Mouse (Mus musculus) MEL (cell line): ENCODE measurements around the gene Fkbp6. TPM values are rescaled to one million over a fixed set of nuclear protein-coding genes. Genes with fewer than 3 reads are reported as not detected.

Source experiments
- DNase-seq: peaks from one replicate; pipeline ENCODE4 v3.0.0; 2011; ENCODE audit warnings: low read depth, low spot score
- H3K27ac ChIP-seq: 2 replicates; pipeline ENCODE4 v1.5.1; 2012; ENCODE audit warnings: low read depth, mild to moderate bottlenecking, control low read depth, low read length, moderate library complexity; ENCODE audit not compliant: control insufficient read depth
- H3K27me3 ChIP-seq, 2 experiments: fragments of 150-350 bp in 1 of 2; sonication (generic) in 1 of 2; 2 replicates each; pipeline ENCODE4 v1.6.1; 2012; ENCODE audit warnings: low read length in 2 of 2, mild to moderate bottlenecking in 2 of 2, improper control_type of control experiment in 1 of 2, moderate library complexity in 1 of 2; ENCODE audit not compliant: insufficient read depth in 2 of 2, control insufficient read depth in 1 of 2
- H3K36me3 ChIP-seq, 2 experiments: 2 replicates each; pipeline ENCODE4 v1.6.1; 2012 to 2014; ENCODE audit warnings: low read length in 2 of 2, improper control_type of control experiment in 1 of 2, inconsistent platforms in 1 of 2, mild to moderate bottlenecking in 1 of 2; ENCODE audit not compliant: insufficient read depth in 2 of 2, control insufficient read depth in 1 of 2
- H3K4me1 ChIP-seq, 2 experiments: fragments of 150-350 bp in 1 of 2; sonication (generic) in 1 of 2; 2 replicates each; pipeline ENCODE4 v1.6.1; 2012; ENCODE audit warnings: low read length in 2 of 2, improper control_type of control experiment in 1 of 2, mild to moderate bottlenecking in 1 of 2; ENCODE audit not compliant: insufficient read depth in 2 of 2, control insufficient read depth in 1 of 2
- H3K4me3 ChIP-seq, 2 experiments: fragments of 150-350 bp in 1 of 2; sonication (generic) in 1 of 2; 2 replicates each; pipeline ENCODE4 v1.5.1; 2012; ENCODE audit warnings: low read depth in 2 of 2, low read length in 2 of 2, mild to moderate bottlenecking in 2 of 2, moderate library complexity in 2 of 2, control low read depth in 1 of 2, improper control_type of control experiment in 1 of 2; ENCODE audit not compliant: control insufficient read depth in 1 of 2, insufficient read depth in 1 of 2
- H3K79me2 ChIP-seq: 2 replicates; pipeline ENCODE4 v1.6.1; 2012; ENCODE audit warnings: mild to moderate bottlenecking, low read length, moderate library complexity; ENCODE audit not compliant: control insufficient read depth, poor library complexity, insufficient read depth
- H3K9ac ChIP-seq: 2 replicates; pipeline ENCODE4 v1.6.1; 2012; ENCODE audit warnings: low read depth, mild to moderate bottlenecking, control low read depth, low read length, moderate library complexity; ENCODE audit not compliant: control insufficient read depth, poor library complexity, severe bottlenecking
- H3K9me3 ChIP-seq: fragments of 150-350 bp; sonication (generic); replicated peaks from 2 replicates; pipeline ENCODE4 v1.6.1; 2012; ENCODE audit warnings: mild to moderate bottlenecking, low read length, improper control_type of control experiment, moderate library complexity; ENCODE audit not compliant: insufficient read depth
- CHD1 ChIP-seq: IDR thresholded peaks from 2 replicates; pipeline ENCODE4 v1.6.1; 2012; ENCODE audit warnings: low read depth, mild to moderate bottlenecking, inconsistent platforms, low read length, improper control_type of control experiment
- CTCF ChIP-seq, 3 experiments: IDR thresholded peaks in 2 of 3; conservative IDR thresholded peaks in 1 of 3; 2 replicates each; pipeline ENCODE4 v1.5.1; 2011 to 2012; ENCODE audit warnings: low read length in 3 of 3, low read depth in 2 of 3, mild to moderate bottlenecking in 2 of 3, improper control_type of control experiment in 1 of 3, inconsistent platforms in 1 of 3, mixed read lengths in 1 of 3, moderate library complexity in 1 of 3; ENCODE audit not compliant: control insufficient read depth in 1 of 3, insufficient read depth in 1 of 3, poor library complexity in 1 of 3, severe bottlenecking in 1 of 3
- HCFC1 ChIP-seq: IDR thresholded peaks from 2 replicates; pipeline ENCODE4 v1.6.1; 2012; ENCODE audit warnings: low read depth, mild to moderate bottlenecking, inconsistent platforms, low read length, improper control_type of control experiment, moderate library complexity
- KAT2A ChIP-seq: conservative IDR thresholded peaks from 2 replicates; pipeline ENCODE4 v1.6.1; 2012; ENCODE audit warnings: low read depth, low read length, improper control_type of control experiment, inconsistent platforms
- MAFK ChIP-seq: IDR thresholded peaks from 2 replicates; pipeline ENCODE4 v1.6.1; 2011; ENCODE audit warnings: low read depth, mild to moderate bottlenecking, low read length, improper control_type of control experiment, borderline replicate concordance
- MAX ChIP-seq: IDR thresholded peaks from 2 replicates; pipeline ENCODE4 v1.6.1; 2011; ENCODE audit warnings: low read length, improper control_type of control experiment
- MYB ChIP-seq: IDR thresholded peaks from 2 replicates; pipeline ENCODE4 v1.6.1; 2011; ENCODE audit warnings: mild to moderate bottlenecking, low read depth, low read length, improper control_type of control experiment
- POLR2A ChIP-seq, 2 experiments: IDR thresholded peaks; 2 replicates each; pipeline ENCODE4 v1.6.1; 2011 to 2012; ENCODE audit warnings: low read length in 2 of 2, mild to moderate bottlenecking in 2 of 2, control low read depth in 1 of 2, improper control_type of control experiment in 1 of 2, low read depth in 1 of 2, moderate library complexity in 1 of 2; ENCODE audit not compliant: control insufficient read depth in 1 of 2, insufficient read depth in 1 of 2, poor library complexity in 1 of 2
- POLR2AphosphoS5 ChIP-seq: IDR thresholded peaks from 2 replicates; pipeline ENCODE4 v1.6.1; 2012; ENCODE audit warnings: low read depth, borderline replicate concordance, mild to moderate bottlenecking, inconsistent platforms, low read length, moderate library complexity, mixed read lengths
- RCOR1 ChIP-seq: IDR thresholded peaks from 2 replicates; pipeline ENCODE4 v1.6.1; 2012; ENCODE audit warnings: low read depth, mild to moderate bottlenecking, inconsistent platforms, low read length, improper control_type of control experiment
- SMC3 ChIP-seq: IDR thresholded peaks from 2 replicates; pipeline ENCODE4 v1.6.1; 2011; ENCODE audit warnings: low read depth, low read length, improper control_type of control experiment
- TAL1 ChIP-seq: IDR thresholded peaks from 2 replicates; pipeline ENCODE4 v1.6.1; 2012; ENCODE audit warnings: mild to moderate bottlenecking, inconsistent platforms, low read length, moderate library complexity, mixed read lengths
- UBTF ChIP-seq: IDR thresholded peaks from 2 replicates; pipeline ENCODE4 v1.6.1; 2012; ENCODE audit warnings: low read depth, mild to moderate bottlenecking, inconsistent platforms, low read length, improper control_type of control experiment, moderate library complexity, borderline replicate concordance; ENCODE audit not compliant: insufficient read depth
- USF2 ChIP-seq, 2 experiments: IDR thresholded peaks; 2 replicates each; pipeline ENCODE4 v1.6.1; 2011 to 2012; ENCODE audit warnings: improper control_type of control experiment in 2 of 2, low read length in 2 of 2, borderline replicate concordance in 1 of 2, inconsistent platforms in 1 of 2, low read depth in 1 of 2, mild to moderate bottlenecking in 1 of 2; ENCODE audit not compliant: insufficient read depth in 1 of 2
- polyA plus RNA-seq, 2 experiments: library from polyadenylated mRNA; stranded (reverse) in 1 of 2; unstranded in 1 of 2; fragments of >175 nt in 1 of 2; fragments of >200 nt in 1 of 2; gene quantifications; 2 replicates each; pipeline versions ENCODE4 v1.2.1 to v1.2.4; 2012; ENCODE audit warnings: low replicate concordance in 2 of 2, low read depth in 1 of 2; ENCODE audit not compliant: insufficient read length in 2 of 2, insufficient read depth in 1 of 2, missing spikeins in 1 of 2
- total RNA-seq: library from RNA; depleted of rRNA; stranded (reverse); fragments of 300-350 nt; gene quantifications from 2 replicates; pipeline ENCODE4 v1.2.3, GENCODE M21; 2012

The Fkbp6 gene
- total and polyA plus RNA-seq, 3 experiments: 0.10 to 0.19 TPM; not detected in 1

DNA sequence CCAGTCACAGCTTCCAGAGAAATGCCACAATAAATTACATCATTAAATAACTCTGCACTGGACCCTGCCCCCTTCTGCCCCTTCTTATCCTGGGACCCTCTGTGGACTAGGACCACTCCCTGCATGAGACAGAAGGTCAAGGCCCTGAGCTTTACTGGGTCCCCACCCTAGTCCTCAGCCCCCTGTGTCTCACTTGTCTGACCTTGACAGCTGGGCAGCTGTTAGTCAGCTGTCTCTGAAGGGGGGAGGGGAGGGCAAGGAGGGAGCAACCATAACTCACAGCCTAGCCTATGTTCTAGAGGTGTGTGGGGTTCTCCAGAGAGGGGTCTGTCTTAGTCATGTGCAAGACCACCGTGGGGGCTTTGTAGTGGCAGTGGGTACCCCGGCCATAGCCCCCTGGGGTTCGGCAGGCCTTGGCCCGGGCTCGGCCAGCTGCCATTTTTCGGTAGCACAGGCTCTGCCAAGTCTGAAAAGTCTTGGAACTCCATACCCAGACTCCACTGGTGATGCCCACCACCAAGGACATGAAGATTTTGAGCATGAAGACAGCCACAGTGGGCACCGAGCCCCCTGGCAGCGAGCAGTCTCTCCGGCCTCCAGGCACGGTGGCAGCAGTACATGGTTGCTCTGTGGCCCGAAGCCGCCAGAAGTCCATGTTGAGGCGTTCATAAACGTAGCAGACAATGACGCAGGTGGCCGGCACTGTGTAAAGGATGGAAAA, 100.7 kb downstream of the Fkbp6 start:
- no peaks in the 10 kb centered on the region for H3K27me3 ChIP-seq
- H3K36me3 ChIP-seq: peaks cover 0 to 7% of the 10 kb centered on the region in 2 experiments; a peak in 2 of 4 replicates
- TF ChIP-seq POLR2A (IDR thresholded peaks at IDR 0.05; ENCODE audit: control insufficient read depth in 1 of 2, insufficient read depth in 1 of 2, low read depth in 1 of 2, low read length in 2 of 2, poor library complexity in 1 of 2) (peak in 1 of 2 experiments; percentile 19; a peak in 1 of 4 replicates), KAT2A (no peak)
- H3K9me3 ChIP-seq: no peaks in the 10 kb centered on the region
- no peak overlapping the region for H3K9ac ChIP-seq
- H3K27ac ChIP-seq: no peak overlapping the region
- H3K4me1 ChIP-seq: peaks cover 0 to 11% of the 10 kb centered on the region in 2 experiments; a peak in 2 of 4 replicates
- H3K79me2 ChIP-seq: peaks cover 3% of the 10 kb centered on the region; the same call in 1 of the 2 replicates
- DNase-seq: no peak
- H3K4me3 ChIP-seq: no peak overlapping the region

DNA sequence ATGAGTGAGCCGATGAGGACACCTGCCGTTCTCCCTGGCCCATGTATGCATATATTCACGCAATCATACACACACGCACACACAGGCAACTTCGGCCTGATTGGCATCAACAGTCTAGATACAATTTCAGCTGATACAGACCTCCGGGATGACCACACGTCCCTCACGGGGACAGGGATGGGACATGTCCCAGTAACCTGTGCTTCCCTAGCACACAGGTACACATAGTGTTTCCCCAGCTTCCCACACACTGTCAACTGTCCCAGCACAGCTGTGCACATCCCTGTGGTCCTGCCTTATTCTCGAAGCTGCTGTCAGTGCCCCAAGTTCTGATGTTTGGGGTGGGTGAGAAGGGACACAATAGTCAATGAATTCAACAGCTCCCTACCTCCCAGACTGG, 102.5 kb downstream of the Fkbp6 start:
- Histone ChIP-seq H3K4me1 (peaks cover 0 to 11% of the 10 kb centered on the region in 2 experiments; a peak in 2 of 4 replicates), H3K9ac (no peak overlapping the region), H3K36me3 (peaks cover 0 to 12% of the 10 kb centered on the region in 2 experiments; a peak in 2 of 4 replicates), H3K9me3 (no peaks in the 10 kb centered on the region), H3K4me3 (no peak overlapping the region), H3K27me3 (no peaks in the 10 kb centered on the region), H3K27ac (no peak overlapping the region), H3K79me2 (peaks cover 3% of the 10 kb centered on the region; the same call in 1 of the 2 replicates)
- DNase-seq: no peak
- TF ChIP-seq MAFK: no peak
- peak; percentile 83; the same call in 1 of the 2 replicates for TF ChIP-seq POLR2AphosphoS5

DNA sequence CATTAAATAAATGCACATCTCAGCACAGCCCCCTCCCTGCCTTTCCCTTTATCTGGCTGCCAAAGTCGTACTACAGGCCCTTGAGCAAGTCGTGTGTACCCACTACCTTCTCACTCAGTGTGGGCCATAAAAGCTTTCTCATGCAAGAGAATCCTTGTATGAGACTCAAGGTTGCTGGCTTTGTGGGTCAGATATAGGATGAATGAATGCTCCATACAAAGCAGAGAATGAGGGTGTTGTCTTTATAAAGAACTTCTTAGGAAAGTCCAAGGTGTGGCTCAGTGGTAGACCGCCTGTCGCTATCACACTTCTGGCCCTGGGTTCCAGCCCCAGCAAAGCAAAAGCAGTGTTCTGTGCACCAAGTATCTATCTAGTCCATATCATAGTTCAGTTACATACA, 103.3 kb downstream of the Fkbp6 start:
- TF ChIP-seq MYB: no peak
- no peak for TF ChIP-seq UBTF
- no peak for TF ChIP-seq KAT2A
- TF ChIP-seq MAX: no peak
- no peak for TF ChIP-seq HCFC1
- no peak for TF ChIP-seq USF2 (IDR thresholded peaks at IDR 0.05; ENCODE audit: borderline replicate concordance in 1 of 2, insufficient read depth in 1 of 2, low read depth in 1 of 2, low read length in 2 of 2)
- no peak for TF ChIP-seq RCOR1
- no peak for TF ChIP-seq CTCF (IDR thresholded peaks at IDR 0.05 in 2 of 3, conservative IDR thresholded peaks at IDR 0.05 in 1 of 3; ENCODE audit: control insufficient read depth in 1 of 3, insufficient read depth in 1 of 3, low read depth in 2 of 3, low read length in 3 of 3, poor library complexity in 1 of 3, severe bottlenecking in 1 of 3)
- no peak for TF ChIP-seq POLR2A (IDR thresholded peaks at IDR 0.05; ENCODE audit: control insufficient read depth in 1 of 2, insufficient read depth in 1 of 2, low read depth in 1 of 2, low read length in 2 of 2, poor library complexity in 1 of 2)
- no peak for TF ChIP-seq CHD1
- TF ChIP-seq SMC3: no peak
- no peak for TF ChIP-seq TAL1
- TF ChIP-seq, all 39 proteins: peak for 0
- no peak overlapping the region for H3K4me3 ChIP-seq
- no peak overlapping the region for H3K9ac ChIP-seq
- H3K4me1 ChIP-seq: peaks cover 0 to 11% of the 10 kb centered on the region in 2 experiments; a peak in 2 of 4 replicates
- peaks cover 0 to 12% of the 10 kb centered on the region in 2 experiments; a peak in 2 of 4 replicates for H3K36me3 ChIP-seq
- no peaks in the 10 kb centered on the region for H3K9me3 ChIP-seq
- no peaks in the 10 kb centered on the region for H3K27me3 ChIP-seq
- H3K79me2 ChIP-seq: peaks cover 3% of the 10 kb centered on the region; the same call in 1 of the 2 replicates
- no peak for DNase-seq
- no peak overlapping the region for H3K27ac ChIP-seq
